Mouse (Mus musculus): ENCODE measurements around the gene Nop53.

Gene Nop53

DNA sequence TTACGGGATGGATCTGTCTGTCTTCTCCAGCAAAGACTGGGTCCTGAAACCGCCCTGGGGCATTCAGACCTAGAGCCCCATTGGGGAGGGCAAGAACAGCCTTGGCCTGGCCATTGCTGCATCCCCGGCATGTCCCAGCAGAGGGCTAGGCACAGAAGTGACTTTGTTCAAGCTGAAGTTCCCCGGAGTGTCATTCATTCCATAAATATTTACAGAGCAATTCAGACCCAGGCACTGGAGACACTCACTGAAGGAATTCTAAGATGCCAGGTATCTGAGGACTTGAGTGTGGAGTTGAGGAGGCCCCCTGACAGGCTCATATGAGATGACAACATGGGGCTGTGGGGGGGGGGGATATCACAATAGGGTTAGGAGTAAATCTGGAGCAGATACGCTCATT lies 10.3 kb upstream of the Nop53 start:
- no peak for DNase-seq (ENCODE audit: low read depth, low spot score)

GRCm38 (mm10) chr7:15955509-15955908 lies 9.6 kb upstream of the Nop53 start:
- DNase-seq (ENCODE audit: low read depth, low spot score): no peak

DNA sequence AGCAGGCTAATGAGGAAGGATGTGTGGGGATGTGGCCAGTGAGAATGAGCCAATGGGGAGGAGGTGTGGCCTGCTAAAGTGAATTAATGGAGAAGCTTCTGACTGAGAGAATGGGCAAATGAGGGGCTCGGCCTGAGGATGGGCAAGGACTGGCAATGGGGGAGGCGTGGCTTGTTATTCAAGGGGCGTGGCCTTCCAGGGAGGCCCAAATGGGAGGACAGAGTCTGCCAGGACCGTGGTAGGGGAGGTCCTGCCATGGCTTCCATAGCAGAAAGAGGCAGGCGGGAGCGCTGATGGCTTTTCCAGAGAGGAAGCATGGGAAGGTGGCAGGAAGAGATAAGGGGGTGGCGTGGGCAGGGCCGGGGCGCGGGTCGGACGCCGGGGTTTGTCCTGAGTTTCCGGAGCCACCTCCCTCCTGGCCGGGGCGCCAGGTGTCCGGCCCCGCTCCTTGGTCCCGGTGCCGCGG lies 9.1 kb upstream of the Nop53 start:
- no peak for DNase-seq (ENCODE audit: low read depth, low spot score)

DNA sequence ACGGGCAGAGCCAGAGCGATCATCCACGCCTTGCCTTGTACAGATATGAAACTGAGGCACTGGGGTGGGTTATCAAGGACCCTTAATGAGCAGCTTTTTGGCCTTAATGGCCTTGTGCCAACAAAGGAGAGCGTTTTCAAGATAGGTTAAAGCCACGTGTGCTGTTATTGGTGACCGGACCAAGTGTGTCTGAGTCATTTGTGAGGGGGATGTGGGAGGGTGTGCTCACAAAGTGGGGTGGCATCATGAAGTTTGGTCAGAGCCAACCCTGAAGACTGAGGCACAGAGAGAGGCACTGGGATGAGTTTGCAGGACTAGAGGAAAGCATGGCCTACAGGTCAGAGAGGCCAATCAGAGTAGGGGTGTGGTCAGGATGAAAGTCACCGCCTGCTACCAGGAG lies 8.6 kb upstream of the Nop53 start:
- no peak for DNase-seq (ENCODE audit: low read depth, low spot score)

GRCm38 (mm10) chr7:15953307-15954074 lies 7.6 kb upstream of the Nop53 start:
- no peak for DNase-seq (ENCODE audit: low read depth, low spot score)

- no peak for DNase-seq (ENCODE audit: low read depth, low spot score)
Observed at GRCm38 (mm10) chr7:15952416-15952815, 6.5 kb upstream of the Nop53 start.

- DNase-seq (ENCODE audit: low read depth, low spot score): no peak
Observed at GRCm38 (mm10) chr7:15950008-15950407, 4.1 kb upstream of the Nop53 start.

DNA sequence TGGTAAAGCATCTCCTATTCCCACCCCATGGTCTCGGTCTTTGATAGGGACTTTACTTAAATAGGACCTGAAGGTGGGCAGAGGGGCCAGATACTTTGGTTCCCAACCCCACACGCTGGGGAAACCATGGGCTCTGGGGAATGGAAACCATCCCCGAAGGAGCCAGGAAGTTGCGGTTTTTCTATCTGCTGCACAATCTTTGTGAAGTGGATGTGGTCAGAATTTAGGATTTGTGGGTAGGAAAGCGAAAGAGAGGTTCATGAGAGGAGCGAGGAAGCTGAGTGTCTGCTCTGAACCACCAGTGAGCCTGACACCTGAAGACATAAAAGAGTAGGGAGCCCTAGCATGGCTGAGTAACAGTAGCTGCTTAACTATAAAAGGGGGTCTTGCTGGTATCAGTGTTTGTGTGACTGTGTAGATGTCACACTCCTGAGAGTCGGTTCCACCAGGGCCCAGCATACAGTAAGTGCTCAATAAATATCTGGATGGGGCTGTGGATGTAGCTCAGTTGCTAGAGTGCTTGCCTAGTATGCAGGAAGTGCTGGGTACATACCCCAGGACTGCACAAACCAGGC lies 3.4 kb upstream of the Nop53 start:
- no peak for DNase-seq (ENCODE audit: low read depth, low spot score)

GRCm38 (mm10) chr7:15948381-15948941 lies 2.6 kb upstream of the Nop53 start:
- DNase-seq (ENCODE audit: low read depth, low spot score): peak; percentile 70

DNA sequence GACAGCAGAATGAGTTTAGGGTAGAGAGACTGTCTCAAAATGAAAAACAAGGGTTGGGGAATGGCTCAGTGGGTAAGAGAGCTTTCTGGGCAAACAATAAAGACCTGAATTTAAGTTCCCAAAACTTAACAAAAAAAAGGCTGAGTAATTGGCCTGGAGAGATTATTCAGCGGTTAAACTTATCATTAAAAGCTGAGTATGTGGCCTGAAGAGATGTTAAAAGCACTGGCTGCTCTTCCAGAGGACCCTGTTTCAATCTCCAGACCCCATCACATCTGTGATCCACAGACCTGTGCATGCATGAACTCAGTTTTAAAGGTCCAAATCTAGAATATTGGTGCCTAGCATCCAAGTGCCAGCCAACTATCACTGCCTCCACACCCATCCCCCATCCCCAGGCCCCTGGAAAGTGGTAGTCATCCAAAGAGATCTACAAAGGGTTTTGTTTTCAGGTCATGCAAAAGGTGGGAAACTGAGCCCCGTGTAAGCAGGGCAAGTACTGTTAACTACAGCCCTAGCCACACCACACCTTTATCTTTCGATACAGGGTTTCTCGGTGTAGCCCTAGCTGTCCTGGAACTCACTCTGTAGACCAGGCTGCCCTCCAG lies 1.9 kb upstream of the Nop53 start:
- no peak for DNase-seq (ENCODE audit: low read depth, low spot score)

DNA sequence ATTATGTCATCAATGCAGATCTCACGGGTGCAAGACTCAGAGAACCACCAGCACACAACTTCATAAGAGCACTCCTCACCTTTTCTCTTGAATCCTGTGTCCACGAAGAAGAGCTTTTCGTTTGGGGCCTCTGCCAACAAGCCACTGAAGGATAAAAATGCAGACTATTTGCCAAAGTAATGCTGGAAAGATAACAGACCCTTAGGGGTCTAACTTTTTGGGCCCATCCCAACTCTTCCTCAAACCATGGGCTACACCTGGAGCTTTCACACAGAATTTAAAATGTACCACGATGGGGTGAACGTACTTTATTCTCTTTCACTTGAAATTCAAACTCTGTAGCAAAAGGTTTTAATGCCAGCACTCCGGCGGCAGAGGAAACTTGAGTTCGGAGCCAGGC lies 663 bp downstream of the Nop53 start:
- no peak for DNase-seq (ENCODE audit: low read depth, low spot score)

GRCm38 (mm10) chr7:15944311-15944710 lies 1.6 kb downstream of the Nop53 start:
- DNase-seq (ENCODE audit: low read depth, low spot score): no peak

- DNase-seq (ENCODE audit: low read depth, low spot score): no peak
Observed at GRCm38 (mm10) chr7:15938621-15939020, 7.3 kb downstream of the Nop53 start.

GRCm38 (mm10) chr7:15937491-15937890 lies 8.4 kb downstream of the Nop53 start:
- DNase-seq (ENCODE audit: low read depth, low spot score): no peak

- DNase-seq (ENCODE audit: low read depth, low spot score): no peak
Observed at GRCm38 (mm10) chr7:15933437-15934359, 12.2 kb downstream of the Nop53 start.

DNA sequence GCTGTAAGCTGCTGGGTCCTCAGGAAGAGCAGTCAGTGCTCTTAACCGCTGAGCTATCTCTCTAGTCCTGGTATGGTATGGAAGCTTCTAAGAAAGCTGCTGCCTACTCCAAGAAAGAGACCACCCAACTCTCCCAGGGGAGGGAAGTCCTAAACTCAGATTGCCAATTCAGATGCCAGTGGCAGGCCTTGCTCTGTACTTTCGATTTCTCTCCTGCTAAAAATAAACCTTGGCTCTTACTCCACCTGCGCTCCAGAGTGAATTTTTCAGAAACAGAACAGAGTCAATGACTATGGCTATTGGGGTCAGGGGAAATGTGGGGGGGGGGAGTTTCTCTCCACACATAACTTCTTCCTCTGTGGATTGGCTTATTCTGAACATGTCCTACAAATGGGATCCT lies 14.2 kb downstream of the Nop53 start:
- DNase-seq (ENCODE audit: low read depth, low spot score): no peak

DNA sequence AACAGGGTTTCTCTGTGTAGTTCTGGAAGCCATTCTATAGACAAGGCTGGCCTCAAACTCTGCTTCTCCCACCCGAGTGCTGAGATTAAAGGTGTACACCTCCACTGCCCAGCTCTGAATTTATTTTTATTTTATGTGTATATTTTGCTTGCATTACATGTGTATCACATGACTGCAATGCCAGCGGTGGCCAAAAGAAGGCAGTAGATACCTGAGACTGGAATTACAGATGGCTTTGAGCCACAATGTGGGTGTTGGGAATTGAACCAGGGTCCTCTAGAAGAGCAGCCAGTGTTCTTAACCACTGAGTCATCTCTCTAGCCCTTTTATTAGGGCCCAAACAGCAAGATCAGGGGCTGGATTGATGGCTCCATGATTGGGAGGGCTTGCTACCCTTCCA lies 15.3 kb downstream of the Nop53 start:
- DNase-seq (ENCODE audit: low read depth, low spot score): no peak

DNA sequence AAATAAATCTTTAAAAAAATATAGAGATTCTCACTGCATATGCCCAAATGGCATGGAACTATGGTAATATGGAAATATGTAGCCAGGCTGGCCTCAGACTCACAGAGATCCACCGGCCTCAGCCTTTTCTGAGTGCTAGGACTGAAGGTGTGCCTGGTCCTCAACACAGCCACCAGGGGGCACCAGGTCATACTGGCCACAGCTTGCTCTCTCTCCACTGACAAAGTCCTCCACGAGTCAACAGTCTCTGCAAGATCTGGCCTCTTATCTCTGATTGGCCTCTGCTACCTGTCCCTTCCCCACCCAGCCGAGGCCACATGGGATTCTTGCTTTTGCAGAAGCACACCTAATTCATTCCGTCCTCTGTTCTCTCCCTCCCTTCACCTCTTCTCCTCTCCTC lies 16.0 kb downstream of the Nop53 start:
- DNase-seq (ENCODE audit: low read depth, low spot score): no peak

DNA sequence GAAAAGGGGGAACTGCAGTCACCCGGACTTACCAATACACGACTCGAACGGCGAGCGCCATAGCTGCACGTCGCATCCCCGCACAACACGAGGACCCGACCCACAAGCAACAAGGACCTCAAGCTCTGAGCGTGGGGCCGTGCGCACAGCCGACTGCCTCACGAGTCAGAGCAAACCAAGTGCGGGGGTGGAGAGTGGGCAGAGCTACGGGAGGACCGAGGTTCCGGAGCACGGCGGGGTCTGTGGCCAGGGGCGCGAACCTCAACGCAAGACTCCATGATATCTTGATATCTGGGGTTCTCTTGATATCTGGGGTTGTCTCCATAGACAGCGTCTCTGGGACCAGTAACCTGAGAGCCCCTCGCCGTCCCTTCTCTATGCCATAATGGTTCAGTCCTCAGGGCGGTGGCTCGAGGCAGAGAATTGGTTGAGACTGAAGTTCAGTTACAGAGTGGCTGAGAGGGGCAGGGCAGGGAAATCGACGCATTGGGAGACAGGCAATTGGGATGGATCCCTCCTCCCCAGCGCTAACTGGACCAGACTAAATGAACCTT lies 23.6 kb downstream of the Nop53 start, which contains the start of gene Selenow:
Selenow (minus strand) TSS at position 183 of the 554 bp plus-strand sequence.
- peak; percentile 87 for DNase-seq (ENCODE audit: low read depth, low spot score)

DNA sequence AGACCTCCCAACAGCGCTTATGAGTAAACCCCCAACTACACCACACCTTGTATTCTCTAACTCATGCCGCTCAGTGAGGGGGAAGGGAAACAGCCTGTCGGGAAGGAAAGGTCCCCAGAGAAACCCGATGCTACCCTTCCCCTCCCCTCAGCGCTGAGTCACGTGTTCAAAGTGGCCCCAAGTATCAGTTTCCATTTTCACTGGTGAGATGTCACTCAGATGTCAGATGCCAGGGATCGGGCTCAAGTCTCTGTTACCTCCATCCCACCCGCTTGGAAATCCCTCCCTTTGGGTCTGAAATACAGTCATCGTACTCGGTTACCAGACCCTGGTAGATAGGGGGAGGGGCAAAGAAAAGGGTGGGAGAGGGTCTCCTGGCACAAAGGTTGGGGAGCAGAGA lies 24.1 kb downstream of the Nop53 start:
- DNase-seq (ENCODE audit: low read depth, low spot score): no peak

DNA sequence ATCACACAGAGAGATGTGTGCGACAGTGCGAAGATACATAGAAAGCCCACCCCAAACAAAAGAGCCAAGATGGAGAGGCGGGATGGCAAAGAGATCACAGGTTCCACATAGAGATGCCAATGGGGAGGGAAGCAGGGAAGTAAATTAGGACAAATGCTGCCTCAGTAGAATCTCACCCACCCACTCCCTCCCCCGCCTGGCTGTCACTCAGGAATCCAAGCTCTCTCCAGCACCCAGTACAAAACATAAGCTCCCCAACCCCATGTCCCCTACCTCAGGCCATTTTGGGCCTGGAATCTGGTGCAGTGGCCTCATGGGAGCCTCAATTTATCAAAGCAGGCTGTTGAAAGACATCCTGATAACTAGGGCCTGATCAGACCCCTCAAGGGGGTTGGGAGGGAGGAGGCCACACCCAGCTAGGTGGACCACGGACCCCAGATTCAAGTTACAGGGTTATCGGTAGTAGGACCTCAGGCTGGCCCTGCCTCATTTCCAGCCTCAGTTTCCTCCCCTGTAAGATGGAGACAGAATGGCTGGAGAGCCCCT lies 25.2 kb downstream of the Nop53 start:
- no peak for DNase-seq (ENCODE audit: low read depth, low spot score)

Measured in retina, postnatal 7 days (tissue).